Mouse (Mus musculus): ENCODE data around the gene Sp9. TPM values are rescaled to one million over a fixed set of nuclear protein-coding genes. Genes with fewer than 3 reads are reported as not detected.

The Sp9 gene
- polyA plus RNA-seq, 1 experiment = not detected

GRCm38 (mm10) chr2:73312152-73313116 is 40.7 kb downstream of the Sp9 start, which contains the start of the genes Scrn3 and Cir1:
Gene Scrn3 (plus strand): TSS chr2:73312601.
Gene Cir1 (minus strand): TSS chr2:73312701.
- DNase-seq (ENCODE audit: low read depth) = peak; percentile 65

GRCm38 (mm10) chr2:73313117-73313501 is 41.4 kb downstream of the Sp9 start:
- DNase-seq (ENCODE audit: low read depth) = no peak

GRCm38 (mm10) chr2:73314311-73314710 is 42.6 kb downstream of the Sp9 start:
- no peak for DNase-seq (ENCODE audit: low read depth)

GRCm38 (mm10) chr2:73317426-73317825 is 45.7 kb downstream of the Sp9 start:
- DNase-seq (ENCODE audit: low read depth) = no peak

GRCm38 (mm10) chr2:73319218-73319617 is 47.5 kb downstream of the Sp9 start:
- no peak for DNase-seq (ENCODE audit: low read depth)

GRCm38 (mm10) chr2:73322991-73323390 is 51.3 kb downstream of the Sp9 start:
- no peak for DNase-seq (ENCODE audit: low read depth)

- no peak for DNase-seq (ENCODE audit: low read depth)
These were observed 54.1 kb downstream of the Sp9 start for GRCm38 (mm10) chr2:73325871-73326270.

Other genes starting within 250 kb of the Sp9 start
- 11.2 and 13.1 TPM in 2 replicates for gene Ola1, start 53.0 kb upstream of the Sp9 start, polyA plus RNA-seq (2012; rRNA removed)
- 11.0 and 12.3 TPM in 2 replicates for gene Scrn3, start 40.7 kb downstream of the Sp9 start, polyA plus RNA-seq (2012; rRNA removed)
- 3.3 and 4.7 TPM in 2 replicates for gene Cir1, start 40.8 kb downstream of the Sp9 start, polyA plus RNA-seq (2012; rRNA removed)
- 25.8 and 33.2 TPM in 2 replicates for gene Gpr155, start 114.6 kb downstream of the Sp9 start, polyA plus RNA-seq (2012; rRNA removed)

Measured in gonadal fat pad, adult 2 months (tissue).